Mouse (Mus musculus) ES-E14 (cell line): ENCODE results near the gene Prrt3. TPM values are rescaled to one million over a fixed set of nuclear protein-coding genes. Genes with fewer than 3 reads are reported as not detected.

Experiments
- DNase-seq: peaks from one replicate; pipeline ENCODE4 v3.0.0-alpha.2; 2013; ENCODE audit warnings: low read depth, low spot score
- H3K27ac ChIP-seq: 2 replicates; pipeline ENCODE4 v1.5.1; 2012; ENCODE audit warnings: low read depth, mild to moderate bottlenecking, low read length, moderate library complexity, mixed read lengths; ENCODE audit not compliant: poor library complexity, insufficient read depth, severe bottlenecking
- H3K36me3 ChIP-seq: 2 replicates; pipeline ENCODE4 v1.6.1; 2012; ENCODE audit warnings: mild to moderate bottlenecking, low read length, moderate library complexity, mixed read lengths; ENCODE audit not compliant: control insufficient read depth, poor library complexity, insufficient read depth, severe bottlenecking
- H3K4me1 ChIP-seq, 2 experiments: fragments of 150-350 bp in 1 of 2; sonication (generic) in 1 of 2; 2 replicates each; pipeline ENCODE4 v1.6.1; 2012; ENCODE audit warnings: low read length in 2 of 2, mild to moderate bottlenecking in 1 of 2, mixed read lengths in 1 of 2; ENCODE audit not compliant: control insufficient read depth in 2 of 2, insufficient read depth in 2 of 2, poor library complexity in 1 of 2
- H3K4me3 ChIP-seq, 2 experiments: fragments of 150-350 bp in 1 of 2; sonication (generic) in 1 of 2; 2 replicates each; pipeline ENCODE4 v1.5.1; 2012; ENCODE audit warnings: low read length in 2 of 2, low read depth in 1 of 2, mild to moderate bottlenecking in 1 of 2, mixed read lengths in 1 of 2; ENCODE audit not compliant: insufficient read depth in 1 of 2, poor library complexity in 1 of 2, severe bottlenecking in 1 of 2
- H3K9ac ChIP-seq: 2 replicates; pipeline ENCODE4 v1.6.1; 2012; ENCODE audit warnings: low read depth, mild to moderate bottlenecking, low read length, mixed read lengths; ENCODE audit not compliant: poor library complexity, insufficient read depth, severe bottlenecking
- H3K9me3 ChIP-seq: fragments of 150-350 bp; sonication (generic); 2 replicates; pipeline ENCODE4 v1.6.1; 2012; ENCODE audit warnings: low read depth, mild to moderate bottlenecking, low read length; ENCODE audit not compliant: control insufficient read depth, insufficient read depth
- CHD2 ChIP-seq: IDR thresholded peaks from 2 replicates; pipeline ENCODE4 v1.6.1; 2014; ENCODE audit warnings: mild to moderate bottlenecking, low read depth, low read length, inconsistent platforms
- HCFC1 ChIP-seq: IDR thresholded peaks from 2 replicates; pipeline ENCODE4 v1.6.1; 2012; ENCODE audit warnings: low read length, inconsistent platforms, borderline replicate concordance; ENCODE audit not compliant: insufficient read depth
- MAFK ChIP-seq: IDR thresholded peaks from 2 replicates; pipeline ENCODE4 v1.6.1; 2014; ENCODE audit warnings: mild to moderate bottlenecking, low read depth, low read length, inconsistent platforms; ENCODE audit not compliant: insufficient read depth
- ZC3H11A ChIP-seq: IDR thresholded peaks from 2 replicates; pipeline ENCODE4 v1.6.1; 2012; ENCODE audit warnings: low read depth, mild to moderate bottlenecking, inconsistent platforms, low read length, borderline replicate concordance
- ZNF384 ChIP-seq: IDR thresholded peaks from 2 replicates; pipeline ENCODE4 v1.6.1; 2012; ENCODE audit warnings: low read depth, low read length, inconsistent platforms
- in situ Hi-C, 2 experiments: fragments of 600-800 bp; cut with MboI; formaldehyde crosslinking; loops; one replicate each; pipeline ENCODE4 v1.15.1; 2025; ENCODE audit warnings: low sequenced_read_pairs in 2 of 2, inconsistent platforms in 1 of 2; ENCODE audit not compliant: unreplicated experiment in 2 of 2
- total RNA-seq: library from RNA; depleted of rRNA; stranded (reverse); fragments of 300-350 nt; gene quantifications from 2 replicates; pipeline ENCODE4 v1.2.3, GENCODE M21; 2012

Gene Prrt3
- total RNA-seq, 1 experiment: 16.3 TPM

- TF ChIP-seq HCFC1 (peak; percentile 82), ZNF384 (no peak)
- H3K4me1 ChIP-seq: no peaks in the 10 kb centered on the region
- no peaks in the 10 kb centered on the region for H3K9me3 ChIP-seq
- DNase-seq: peak; percentile 84
- in situ Hi-C loops: no loop called here
- no peaks in the 10 kb centered on the region for H3K36me3 ChIP-seq
- no peak within 1 kb of the TSS; the same call in 1 of the 2 replicates for H3K27ac ChIP-seq
- H3K9ac ChIP-seq: peak within 1 kb of the TSS; percentile 83
- H3K4me3 ChIP-seq: peak within 1 kb of the TSS; percentile 73 to 94
Measured at GRCm38 (mm10) chr6:113530932-113531839, 29.5 kb upstream of the Prrt3 start, which contains the start of the genes Emc3 and Fancd2. TSS of gene Emc3 (minus strand) at chr6:113531652. TSS of gene Fancd2 (plus strand) at chr6:113531682.

- Histone ChIP-seq H3K36me3 (peaks cover 13% of the 10 kb centered on the region), H3K9ac (no peak overlapping the region), H3K4me3 (no peak overlapping the region), H3K4me1 (no peaks in the 10 kb centered on the region), H3K9me3 (no peaks in the 10 kb centered on the region), H3K27ac (no peak overlapping the region)
- in situ Hi-C loops: no loop called here
- no peak for TF ChIP-seq HCFC1
- TF ChIP-seq ZC3H11A: no peak
- TF ChIP-seq MAFK: no peak
- TF ChIP-seq CHD2: no peak
- TF ChIP-seq ZNF384: no peak
- no peak for DNase-seq
Measured at GRCm38 (mm10) chr6:113523420-113523819, 21.7 kb upstream of the Prrt3 start.

- H3K9me3 ChIP-seq: no peaks in the 10 kb centered on the region
- no peak overlapping the region for H3K27ac ChIP-seq
- no peaks in the 10 kb centered on the region for H3K4me1 ChIP-seq
- H3K4me3 ChIP-seq: no peak overlapping the region
- in situ Hi-C loops: no loop called here
- peaks cover 18% of the 10 kb centered on the region for H3K36me3 ChIP-seq
- H3K9ac ChIP-seq: no peak overlapping the region
- TF ChIP-seq ZNF384 (no peak), ZC3H11A (no peak), MAFK (no peak), HCFC1 (no peak), CHD2 (no peak)
- no peak for DNase-seq
Measured at GRCm38 (mm10) chr6:113522310-113522709, 20.6 kb upstream of the Prrt3 start.

DNA sequence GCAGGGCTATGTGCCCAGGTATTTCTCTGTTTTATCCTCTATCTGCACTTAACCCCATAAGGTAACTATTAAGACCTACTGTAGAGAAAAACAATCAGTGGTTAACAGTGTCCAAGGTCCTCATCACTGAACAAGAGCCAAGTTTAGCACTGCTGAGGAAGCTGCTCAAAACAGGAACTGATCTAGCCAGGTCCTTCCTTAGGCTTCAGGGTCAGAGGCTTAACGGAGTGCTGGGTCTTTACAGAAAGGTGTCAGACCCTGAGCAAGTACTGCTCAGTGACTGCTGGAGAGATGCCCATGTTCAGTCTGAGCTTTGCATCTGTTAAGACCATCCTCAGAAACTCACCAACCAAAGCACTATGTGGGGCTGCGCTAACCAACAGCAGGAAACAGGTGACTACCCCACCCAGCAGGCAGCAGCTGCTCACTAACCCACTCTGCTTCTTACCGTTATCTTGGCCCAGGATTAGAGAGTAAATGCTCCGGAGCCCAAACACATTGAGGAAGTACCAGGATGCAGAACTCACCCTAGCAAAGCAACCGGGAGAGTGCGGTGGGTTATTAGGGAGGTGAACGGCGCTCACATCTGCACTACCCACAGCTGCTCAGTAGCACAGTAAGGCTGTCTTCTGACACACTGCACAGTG, 15.8 kb upstream of the Prrt3 start:
- in situ Hi-C loops: no loop called here
- no peak overlapping the region for H3K27ac ChIP-seq
- no peaks in the 10 kb centered on the region for H3K4me1 ChIP-seq
- DNase-seq: no peak
- H3K36me3 ChIP-seq: peaks cover 30% of the 10 kb centered on the region
- no peak for TF ChIP-seq ZC3H11A
- no peak for TF ChIP-seq CHD2
- TF ChIP-seq HCFC1: no peak
- no peak for TF ChIP-seq MAFK
- no peak for TF ChIP-seq ZNF384
- H3K9me3 ChIP-seq: no peaks in the 10 kb centered on the region
- no peak overlapping the region for H3K4me3 ChIP-seq
- H3K9ac ChIP-seq: no peak overlapping the region
